Mouse (Mus musculus) intestine, postnatal 0 days (tissue): ENCODE results near the gene Coq7. TPM values are rescaled to one million over a fixed set of nuclear protein-coding genes. Genes with fewer than 3 reads are reported as not detected.
A peak's percentile ranks its signal among the peaks of the same experiment; 100 is the strongest.

Experiments
- ATAC-seq: fragments of 200-750 bp; cut with Nextera tagmentation; 2 replicates; pipeline ENCODE4 v1.8.0; 2017; ENCODE audit warnings: mild to moderate bottlenecking, moderate TSS enrichment, moderate library complexity
- H3K27ac ChIP-seq: fragments of 300-500 bp; sonication (generic); 2 replicates; pipeline ENCODE4 v1.5.1; 2014; ENCODE audit warnings: mild to moderate bottlenecking, low read depth, low read length, moderate library complexity
- H3K27me3 ChIP-seq: fragments of 300-500 bp; sonication (generic); replicated peaks from 2 replicates; pipeline ENCODE4 v1.6.1; 2014; ENCODE audit warnings: low read length, mixed read lengths; ENCODE audit not compliant: control insufficient read depth, insufficient read depth
- H3K36me3 ChIP-seq: fragments of 300-500 bp; sonication (generic); 2 replicates; pipeline ENCODE4 v1.6.1; 2014; ENCODE audit warnings: mild to moderate bottlenecking, moderate library complexity; ENCODE audit not compliant: control insufficient read depth, insufficient read depth
- H3K4me1 ChIP-seq: fragments of 300-500 bp; sonication (generic); replicated peaks from 2 replicates; pipeline ENCODE4 v1.6.1; 2014; ENCODE audit warnings: antibody characterized with exemption, low read length, mixed read lengths; ENCODE audit not compliant: control insufficient read depth, insufficient read depth
- H3K4me2 ChIP-seq: fragments of 300-500 bp; sonication (generic); replicated peaks from 2 replicates; pipeline ENCODE4 v1.6.1; 2014; ENCODE audit warnings: low read depth, mild to moderate bottlenecking, moderate library complexity
- H3K4me3 ChIP-seq: fragments of 300-500 bp; sonication (generic); 2 replicates; pipeline ENCODE4 v1.5.1; 2014; ENCODE audit warnings: low read depth, low read length
- H3K9ac ChIP-seq: fragments of 300-500 bp; sonication (generic); 2 replicates; pipeline ENCODE4 v1.6.1; 2014; ENCODE audit warnings: mild to moderate bottlenecking, low read depth, low read length
- H3K9me3 ChIP-seq: fragments of 300-500 bp; sonication (generic); 2 replicates; pipeline ENCODE4 v1.6.1; 2016; ENCODE audit warnings: mixed run types; ENCODE audit not compliant: control insufficient read depth
- CTCF ChIP-seq: sonication (generic); IDR thresholded peaks from 2 replicates; pipeline ENCODE4 v1.5.1; 2016; ENCODE audit warnings: low read depth, mild to moderate bottlenecking, control low read depth, antibody characterized with exemption, moderate library complexity
- WGBS: fragments of 180-500 bp; shearing (Covaris S2); extraction: QIAGEN DNeasy Blood & Tissue Kit; methylation state at CpG from one replicate; pipeline ENCODE4 v1.1.7; 2014; 5-methylcytosine and 5-hydroxymethylcytosine counted together
- polyA plus RNA-seq: library from polyadenylated mRNA; unstranded; fragments of >200 nt; fragmentation: Nextera tagmentation; extraction: Ambion mirVana; gene quantifications from 2 replicates; pipeline ENCODE4 v1.2.1, GENCODE M21; 2015

The Coq7 gene
- polyA plus RNA-seq, 1 experiment from 2014 or later: 139 TPM

DNA sequence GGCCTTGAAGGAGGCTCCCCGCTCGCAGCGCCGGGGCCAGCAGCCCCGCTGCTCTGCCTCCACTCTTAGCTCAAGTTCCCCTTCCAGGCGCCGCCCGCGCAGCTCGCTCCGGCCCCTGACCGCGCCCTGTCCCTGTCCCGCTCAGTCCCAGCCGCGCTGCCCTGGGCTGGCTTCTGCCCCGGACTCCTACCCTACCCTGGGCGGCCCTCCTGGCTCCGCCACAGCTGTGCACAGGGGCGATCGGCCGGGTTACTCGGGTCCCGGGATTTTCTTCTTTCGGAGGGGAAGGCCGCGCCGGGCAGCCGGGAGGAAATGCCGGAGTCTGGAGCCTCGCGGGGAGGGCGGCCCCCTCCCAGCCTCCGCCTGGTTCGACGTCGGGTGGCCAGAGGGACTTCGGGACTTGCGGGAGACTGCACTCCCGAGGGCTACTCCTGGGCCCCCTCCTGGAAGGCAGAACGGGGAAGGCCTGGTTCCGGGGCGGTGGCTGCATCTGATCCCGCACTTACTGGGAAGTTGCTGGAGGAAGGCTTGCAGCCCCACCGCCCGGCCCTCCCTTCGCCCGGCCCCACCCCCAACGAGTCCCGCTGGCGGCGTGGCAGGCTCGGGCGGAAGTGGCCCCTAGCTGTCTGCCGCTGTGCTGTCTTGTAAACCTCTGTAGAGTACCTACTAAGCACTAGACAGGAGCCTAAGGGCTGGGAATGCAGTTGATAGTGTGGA is 41.6 kb downstream of the Coq7 start, which contains the start of gene Itpripl2:
TSS of gene Itpripl2 (minus strand) at position 545 of the 717 bp plus-strand sequence.
- WGBS: under 1% methylated on average over 55 of the region's 55 CpGs
- H3K36me3 ChIP-seq: peaks cover 3% of the 10 kb centered on the region; the same call in 1 of the 2 replicates
- peak within 1 kb of the TSS; percentile 71 for H3K4me3 ChIP-seq
- peaks cover 6% of the 10 kb centered on the region; the same call in 1 of the 2 replicates for H3K4me1 ChIP-seq
- TF ChIP-seq CTCF: peak; percentile 35; the same call in 1 of the 2 replicates
- peak within 1 kb of the TSS; percentile 89 for H3K27ac ChIP-seq
- H3K4me2 ChIP-seq: peak within 1 kb of the TSS; percentile 85
- H3K9me3 ChIP-seq: no peaks in the 10 kb centered on the region
- H3K9ac ChIP-seq: peak within 1 kb of the TSS; percentile 90
- no peaks in the 10 kb centered on the region for H3K27me3 ChIP-seq
- peak; percentile 73 for ATAC-seq

- ATAC-seq: peak; percentile 19
- H3K27me3 ChIP-seq: no peaks in the 10 kb centered on the region
- peak overlapping the region; percentile 89 for H3K27ac ChIP-seq
- 8% methylated on average over 59 of the region's 67 CpGs for WGBS
- H3K4me2 ChIP-seq: peak overlapping the region; percentile 85
- H3K4me3 ChIP-seq: peak overlapping the region; percentile 71
- peaks cover 3% of the 10 kb centered on the region; the same call in 1 of the 2 replicates for H3K36me3 ChIP-seq
- peaks cover 6% of the 10 kb centered on the region; the same call in 1 of the 2 replicates for H3K4me1 ChIP-seq
- H3K9me3 ChIP-seq: no peaks in the 10 kb centered on the region
- peak; percentile 64 for TF ChIP-seq CTCF
- H3K9ac ChIP-seq: peak overlapping the region; percentile 90
Observed at GRCm38 (mm10) chr7:118490666-118491430, 42.3 kb downstream of the Coq7 start.

GRCm38 (mm10) chr7:118489706-118490665 is 43.2 kb downstream of the Coq7 start:
- peak overlapping the region; percentile 71 for H3K4me3 ChIP-seq
- H3K36me3 ChIP-seq: peaks cover 3% of the 10 kb centered on the region; the same call in 1 of the 2 replicates
- no peak for ATAC-seq
- H3K9me3 ChIP-seq: no peaks in the 10 kb centered on the region
- peak overlapping the region; percentile 90; the same call in 1 of the 2 replicates for H3K9ac ChIP-seq
- H3K27ac ChIP-seq: no peak overlapping the region
- WGBS: 61% methylated on average over 57 of the region's 57 CpGs
- no peaks in the 10 kb centered on the region for H3K27me3 ChIP-seq
- peak overlapping the region; percentile 85 for H3K4me2 ChIP-seq
- no peak for TF ChIP-seq CTCF
- H3K4me1 ChIP-seq: peaks cover 6% of the 10 kb centered on the region; the same call in 1 of the 2 replicates

GRCm38 (mm10) chr7:118488060-118488664 is 45.0 kb downstream of the Coq7 start:
- Histone ChIP-seq H3K27ac (no peak overlapping the region), H3K4me3 (no peak overlapping the region)

GRCm38 (mm10) chr7:118486917-118487316 is 46.2 kb downstream of the Coq7 start:
- peaks cover 3% of the 10 kb centered on the region; the same call in 1 of the 2 replicates for H3K36me3 ChIP-seq
- ATAC-seq: no peak

More at GRCm38 (mm10) chr7:118488060-118488664, 45.0 kb downstream of the Coq7 start:
- Histone ChIP-seq H3K9ac (no peak overlapping the region), H3K4me1 (peaks cover 6% of the 10 kb centered on the region; the same call in 1 of the 2 replicates), H3K9me3 (no peaks in the 10 kb centered on the region), H3K4me2 (peak overlapping the region; percentile 48), H3K27me3 (no peaks in the 10 kb centered on the region), H3K36me3 (peaks cover 3% of the 10 kb centered on the region; the same call in 1 of the 2 replicates)
- peak; percentile 52 for TF ChIP-seq CTCF
- ATAC-seq: no peak
- WGBS: 16% methylated on average over 8 of the region's 8 CpGs

More at GRCm38 (mm10) chr7:118486917-118487316, 46.2 kb downstream of the Coq7 start:
- no peak overlapping the region for H3K9ac ChIP-seq
- TF ChIP-seq CTCF: no peak
- H3K4me3 ChIP-seq: no peak overlapping the region
- H3K9me3 ChIP-seq: no peaks in the 10 kb centered on the region
- H3K27ac ChIP-seq: no peak overlapping the region
- H3K27me3 ChIP-seq: no peaks in the 10 kb centered on the region
- H3K4me2 ChIP-seq: no peak overlapping the region
- peaks cover 6% of the 10 kb centered on the region; the same call in 1 of the 2 replicates for H3K4me1 ChIP-seq
- 65% methylated on average over 5 of the region's 5 CpGs for WGBS
